Mouse (Mus musculus): ENCODE data around the gene Klf2.

Gene Klf2

DNA sequence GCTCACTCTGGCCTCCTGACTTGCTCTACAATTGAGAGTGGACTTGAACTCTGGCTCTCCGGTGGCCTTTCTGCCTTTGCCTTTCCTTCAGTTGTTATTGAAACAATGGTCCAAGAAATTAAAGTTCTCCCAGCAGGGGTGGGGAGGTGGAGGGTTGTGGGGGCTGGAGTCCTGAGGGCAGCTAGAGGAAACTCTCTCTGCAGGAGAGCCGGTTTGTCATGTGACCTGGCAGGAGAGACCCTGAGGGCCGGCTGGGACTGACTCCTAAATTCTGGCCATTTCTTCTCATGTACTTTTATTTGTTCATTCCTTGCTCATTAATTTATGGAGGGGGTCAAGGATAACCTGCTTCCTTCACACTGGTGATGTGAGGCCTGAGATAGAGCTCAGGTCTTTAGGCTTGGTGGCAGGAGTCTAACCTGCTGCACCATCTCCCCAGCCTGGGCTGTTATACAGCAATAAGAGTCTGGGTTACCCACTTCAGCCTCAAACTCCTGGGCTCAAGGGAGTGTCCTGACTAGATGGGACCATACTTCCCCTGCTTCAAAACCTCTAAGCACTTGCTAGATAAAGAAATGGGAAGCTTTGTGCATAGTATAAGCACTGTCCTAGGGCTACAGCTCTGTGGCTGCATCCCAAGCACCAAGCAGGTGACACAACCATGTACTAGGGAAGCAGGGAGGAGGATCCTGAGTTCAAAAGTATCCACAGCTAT is 14.8 kb downstream of the Klf2 start:
- DNase-seq (ENCODE audit: extremely low spot score, low read depth, low spot score): no peak

DNA sequence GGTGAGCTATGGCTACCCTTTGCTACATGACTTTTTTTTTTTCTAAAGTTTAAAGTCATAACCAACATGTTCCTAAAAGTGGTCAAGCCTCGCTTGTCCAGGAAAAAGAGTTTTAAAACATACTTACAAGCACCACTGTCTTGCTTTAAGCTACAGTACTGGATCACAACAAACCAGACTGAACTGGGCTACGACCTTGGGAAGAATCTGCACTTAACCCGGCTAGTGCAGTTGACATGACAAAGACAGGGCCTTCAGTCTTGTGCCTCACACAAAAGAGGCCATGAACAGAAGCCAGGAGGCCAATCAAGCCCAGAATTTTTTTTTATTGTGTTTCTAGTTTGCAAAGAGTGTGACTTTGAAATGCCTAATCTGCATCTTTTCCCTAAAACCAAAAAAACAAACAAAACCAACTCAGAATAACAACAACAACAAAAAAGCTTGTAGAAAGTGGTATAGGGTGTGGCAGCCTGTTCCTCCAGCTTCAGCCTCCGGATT is 15.4 kb downstream of the Klf2 start:
- DNase-seq (ENCODE audit: extremely low spot score, low read depth, low spot score): no peak

DNA sequence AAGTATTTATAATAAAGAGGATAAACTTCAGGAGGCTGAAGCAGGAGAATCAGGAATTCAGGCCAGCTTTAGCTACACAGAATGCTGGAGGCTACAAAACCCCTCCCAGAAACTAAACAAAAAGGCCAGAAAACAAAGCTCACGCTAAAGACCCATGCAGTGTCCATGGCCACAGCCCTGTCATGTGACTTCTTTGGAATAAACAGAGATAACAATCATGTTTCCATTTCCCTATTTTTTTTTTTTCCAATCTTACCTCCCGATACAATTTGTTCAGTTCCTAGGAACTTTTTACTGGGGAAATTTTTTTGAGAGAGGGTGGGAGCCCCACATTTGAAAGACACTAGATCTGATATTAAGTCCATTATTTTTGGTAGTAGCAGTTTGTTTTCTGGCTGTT is 17.4 kb downstream of the Klf2 start:
- no peak for DNase-seq (ENCODE audit: extremely low spot score, low read depth, low spot score)

DNA sequence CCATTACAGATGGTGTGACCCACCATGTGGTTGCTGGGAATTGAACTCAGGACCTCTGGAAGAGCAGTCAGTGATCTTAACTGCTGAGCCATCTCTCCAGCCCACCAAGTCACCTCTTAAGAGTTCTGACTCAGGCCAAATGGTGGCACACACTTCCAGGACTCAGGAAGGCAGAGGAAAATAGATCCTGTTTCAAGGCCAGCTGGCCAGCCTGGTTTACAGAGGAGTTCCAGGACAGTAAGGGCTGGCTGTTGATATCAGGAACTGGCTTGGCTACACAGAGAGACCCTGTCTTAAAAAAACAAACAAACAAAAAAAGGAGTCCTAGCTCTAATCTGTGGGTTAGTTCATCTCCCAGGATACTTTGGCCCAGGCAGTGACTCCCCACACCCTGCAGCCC is 18.2 kb downstream of the Klf2 start:
- no peak for DNase-seq (ENCODE audit: extremely low spot score, low read depth, low spot score)

DNA sequence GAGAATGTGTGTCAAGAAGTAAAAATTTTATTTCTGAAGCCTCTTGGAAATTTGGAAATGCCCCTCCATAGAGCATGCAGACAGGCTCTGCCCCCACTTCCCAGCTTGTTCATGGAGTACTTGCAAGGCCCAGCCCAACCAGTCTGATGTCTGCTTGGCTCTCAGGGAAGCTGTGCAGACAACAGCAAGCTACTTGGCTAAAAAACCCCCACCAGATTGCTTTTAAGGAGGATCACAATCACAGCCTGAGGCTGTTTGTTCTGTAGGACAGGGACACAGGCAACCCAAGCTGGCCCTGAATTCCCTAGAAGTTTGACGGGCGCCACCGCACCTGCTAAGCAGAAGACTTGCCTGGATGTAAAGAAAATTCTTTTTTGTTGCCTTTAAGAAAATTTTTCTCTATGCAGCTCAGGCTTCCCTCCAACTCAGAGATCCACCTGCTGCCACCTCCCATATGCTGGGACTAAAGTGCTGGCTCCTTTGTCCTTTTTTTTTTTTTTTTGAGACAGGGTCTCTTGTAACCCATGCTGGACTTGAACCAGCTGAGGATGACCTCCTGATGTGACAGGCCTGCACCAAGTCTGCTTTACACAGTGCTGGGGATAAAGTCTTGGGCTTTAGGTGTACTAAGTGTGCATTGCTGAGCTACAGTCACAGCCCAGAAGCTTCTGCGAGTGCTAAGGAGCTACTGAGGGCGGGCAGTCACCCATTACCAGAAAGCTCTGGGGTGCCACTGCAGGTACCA is 23.9 kb downstream of the Klf2 start:
- no peak for DNase-seq (ENCODE audit: extremely low spot score, low read depth, low spot score)

DNA sequence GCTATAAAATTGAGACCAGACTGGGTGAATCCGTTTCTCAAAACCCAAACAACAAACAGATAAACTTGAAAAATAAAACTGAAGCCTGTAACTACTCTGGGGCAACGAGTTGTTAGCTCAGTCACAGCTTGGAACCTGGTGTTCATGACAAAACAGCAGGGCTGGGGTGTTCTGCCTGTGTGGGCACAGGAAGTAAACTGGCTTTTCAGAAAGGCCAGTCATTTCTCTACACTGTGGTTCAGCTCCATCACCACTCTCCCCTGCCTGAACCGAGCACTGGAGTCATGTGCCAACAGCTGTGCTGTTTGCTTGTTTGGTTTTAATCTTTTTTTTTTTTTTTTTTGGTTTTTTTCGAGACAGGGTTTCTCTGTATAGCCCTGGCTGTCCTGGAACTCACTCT is 24.9 kb downstream of the Klf2 start:
- no peak for DNase-seq (ENCODE audit: extremely low spot score, low read depth, low spot score)

DNA sequence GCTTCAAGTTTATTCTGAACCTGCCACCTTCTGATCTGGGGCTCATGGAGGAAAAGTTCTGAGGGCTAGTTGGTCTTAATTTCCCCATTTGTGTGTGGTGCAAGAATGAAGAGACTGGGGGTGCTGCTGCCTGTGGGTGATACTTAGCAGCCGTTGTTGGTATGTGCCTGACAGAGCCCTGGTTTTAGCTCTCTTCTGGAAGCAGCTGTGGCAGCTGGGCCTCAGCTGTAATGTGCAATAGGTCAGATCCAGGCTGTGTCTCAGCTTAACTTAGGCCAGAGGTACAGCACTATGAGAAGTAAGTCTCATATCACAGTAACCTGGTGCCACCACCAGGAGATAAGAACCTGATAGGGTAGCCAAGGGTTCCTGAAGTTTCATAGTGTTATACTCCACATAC is 28.7 kb downstream of the Klf2 start:
- DNase-seq (ENCODE audit: extremely low spot score, low read depth, low spot score): no peak

DNA sequence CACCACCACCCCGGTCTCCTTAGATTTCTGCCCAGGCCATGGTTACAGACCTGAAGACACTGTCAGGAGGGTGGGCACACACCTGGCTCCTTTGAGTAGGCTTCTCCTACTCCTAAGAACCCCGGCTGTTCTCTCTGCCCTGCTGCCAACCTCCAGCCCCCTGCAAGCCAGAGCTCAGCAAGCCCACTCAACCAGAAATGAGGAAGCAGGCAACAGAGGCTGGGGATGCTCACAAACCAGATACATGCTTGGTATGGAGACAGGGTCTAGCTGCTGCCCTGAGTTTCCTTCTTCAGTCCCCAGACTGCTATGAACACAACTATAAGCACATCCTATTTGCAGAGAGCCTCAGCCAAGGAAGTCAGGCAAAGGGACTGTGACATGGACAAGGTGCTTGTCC is 29.3 kb downstream of the Klf2 start:
- no peak for DNase-seq (ENCODE audit: extremely low spot score, low read depth, low spot score)

DNA sequence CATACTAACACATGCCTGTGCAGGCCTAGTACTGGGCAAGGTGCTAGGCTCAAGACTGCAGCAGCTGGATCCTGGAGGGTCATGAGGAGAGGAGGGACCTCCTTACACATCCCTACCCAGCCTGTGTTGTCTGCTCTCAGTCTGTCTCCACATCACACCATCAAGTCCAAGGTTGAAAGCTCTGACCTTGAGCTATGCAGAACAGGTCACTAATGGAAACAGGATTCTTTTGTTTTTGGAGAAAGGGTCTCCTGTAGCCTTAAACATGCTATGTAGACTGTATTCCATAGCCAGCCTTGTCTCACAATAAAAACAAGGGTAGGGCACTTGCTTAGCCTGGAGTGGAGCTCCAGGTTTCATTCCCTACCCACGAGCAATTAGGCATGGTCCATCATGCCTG is 30.1 kb downstream of the Klf2 start:
- DNase-seq (ENCODE audit: extremely low spot score, low read depth, low spot score): no peak

DNA sequence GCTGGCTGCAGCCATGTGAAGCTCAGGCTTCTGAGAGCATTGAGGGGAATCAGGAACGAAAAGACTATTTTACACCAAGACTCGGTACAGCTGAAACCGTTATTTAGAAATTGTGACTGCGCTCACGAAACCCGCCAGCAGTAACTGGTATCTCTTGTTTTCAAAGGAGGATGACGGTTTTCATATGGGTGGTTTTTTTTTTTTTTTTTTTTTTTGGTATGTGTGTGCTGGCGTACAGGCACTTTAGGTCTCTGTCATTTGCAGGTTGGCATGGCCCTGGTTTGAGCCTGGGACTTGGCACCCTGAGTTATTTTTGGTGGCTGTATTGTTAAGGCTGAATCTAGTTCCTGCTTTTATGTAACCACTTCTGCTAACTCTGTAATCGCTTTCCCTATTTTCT is 31.0 kb downstream of the Klf2 start:
- DNase-seq (ENCODE audit: extremely low spot score, low read depth, low spot score): no peak

DNA sequence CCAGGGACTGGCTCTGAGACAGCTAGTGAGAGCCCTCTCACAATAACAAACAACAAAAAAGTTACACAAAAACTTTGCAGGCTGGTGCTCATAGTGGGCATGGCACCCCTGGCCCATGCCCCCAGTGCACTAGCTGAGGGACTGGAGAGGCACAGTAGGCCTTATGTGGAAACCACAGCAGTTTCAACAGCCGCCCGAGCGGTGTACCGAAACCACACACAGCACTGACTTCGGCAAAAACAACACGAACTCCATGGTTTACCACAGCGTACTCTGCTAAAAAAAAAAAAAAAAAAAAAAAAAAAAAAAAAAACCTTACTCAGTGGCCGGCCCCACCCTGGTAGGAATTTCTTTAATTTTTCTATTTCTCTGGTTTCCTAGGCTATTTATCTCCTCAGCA is 31.9 kb downstream of the Klf2 start:
- DNase-seq (ENCODE audit: extremely low spot score, low read depth, low spot score): no peak

DNA sequence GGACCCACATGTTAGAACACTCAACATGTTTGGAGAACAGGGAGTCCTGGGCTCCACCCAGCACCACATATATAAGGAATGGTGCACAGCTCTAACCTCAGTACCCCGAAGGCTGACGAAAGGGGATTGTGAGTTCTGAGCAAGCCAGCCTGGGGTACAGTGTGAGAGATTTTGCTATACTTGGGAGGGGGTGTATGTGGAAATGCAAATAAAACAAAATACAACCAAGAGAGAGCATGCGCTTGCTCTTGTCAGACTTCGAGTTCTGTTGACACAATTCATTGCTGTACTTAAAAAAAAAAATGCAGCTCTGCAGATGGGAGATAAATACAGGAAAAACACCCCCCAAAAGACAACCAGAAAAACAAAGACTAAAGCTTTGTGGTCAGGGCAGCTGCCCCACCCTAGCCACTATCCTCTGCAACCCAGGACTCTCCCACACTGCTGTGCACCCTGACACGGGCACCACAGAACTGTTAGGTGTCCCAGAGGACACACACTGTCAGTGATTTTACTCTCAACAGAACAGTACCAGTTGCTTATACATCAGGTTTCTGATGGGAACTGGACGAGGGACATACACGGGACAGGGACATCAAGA is 32.7 kb downstream of the Klf2 start:
- DNase-seq (ENCODE audit: extremely low spot score, low read depth, low spot score): no peak

DNA sequence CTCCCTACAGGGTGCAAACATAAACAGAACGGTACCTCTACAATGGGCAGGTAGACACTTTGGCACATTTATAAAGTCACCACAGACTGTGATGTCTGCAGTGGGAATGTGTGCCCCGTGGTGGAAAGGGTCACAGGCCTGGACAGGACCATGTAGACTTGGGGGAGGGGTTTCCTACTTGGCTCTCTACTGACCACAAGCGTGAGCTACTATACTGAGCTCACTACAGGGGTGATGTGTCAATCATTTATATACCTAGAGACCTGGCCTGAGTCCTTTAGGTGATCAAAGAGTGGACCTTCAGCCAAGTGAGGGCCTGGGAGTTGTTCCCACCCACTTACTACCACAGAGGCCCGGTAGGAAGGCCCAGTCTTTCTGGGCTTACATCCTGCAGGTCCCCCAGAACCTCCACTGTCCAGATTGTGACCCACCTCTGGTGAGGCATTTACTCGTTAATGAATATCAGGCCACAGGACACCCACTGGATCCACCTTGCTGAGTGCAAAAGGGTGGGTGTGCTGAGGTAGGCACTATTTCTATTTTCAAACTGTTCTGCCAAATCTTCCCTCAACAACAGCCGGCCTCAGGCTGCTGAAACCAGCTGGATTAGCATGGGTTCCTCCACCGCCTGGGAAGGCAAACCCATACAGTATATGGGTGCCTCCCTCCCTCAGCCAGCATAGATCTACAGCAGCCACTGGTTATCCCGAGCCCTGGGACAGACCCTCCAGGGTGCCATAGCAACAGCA is 34.3 kb downstream of the Klf2 start:
- DNase-seq (ENCODE audit: extremely low spot score, low read depth, low spot score): no peak

DNA sequence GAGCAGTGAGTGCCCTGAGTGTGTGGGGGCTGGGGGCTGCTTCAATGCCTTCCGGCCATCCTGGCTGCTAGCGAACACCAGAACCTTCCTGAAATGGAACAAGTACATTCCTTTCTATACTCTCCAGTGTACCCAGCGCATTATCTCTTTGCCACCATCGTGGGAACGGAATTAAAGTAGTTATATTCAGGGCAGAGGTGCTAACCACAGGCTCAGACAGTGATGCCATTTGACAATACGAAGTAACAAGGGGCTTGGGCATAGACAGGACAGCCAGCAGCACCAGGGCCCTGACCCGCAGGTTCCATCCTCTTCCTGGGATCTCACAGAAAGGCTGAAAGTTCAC is 34.8 kb downstream of the Klf2 start:
- no peak for DNase-seq (ENCODE audit: extremely low spot score, low read depth, low spot score)

DNA sequence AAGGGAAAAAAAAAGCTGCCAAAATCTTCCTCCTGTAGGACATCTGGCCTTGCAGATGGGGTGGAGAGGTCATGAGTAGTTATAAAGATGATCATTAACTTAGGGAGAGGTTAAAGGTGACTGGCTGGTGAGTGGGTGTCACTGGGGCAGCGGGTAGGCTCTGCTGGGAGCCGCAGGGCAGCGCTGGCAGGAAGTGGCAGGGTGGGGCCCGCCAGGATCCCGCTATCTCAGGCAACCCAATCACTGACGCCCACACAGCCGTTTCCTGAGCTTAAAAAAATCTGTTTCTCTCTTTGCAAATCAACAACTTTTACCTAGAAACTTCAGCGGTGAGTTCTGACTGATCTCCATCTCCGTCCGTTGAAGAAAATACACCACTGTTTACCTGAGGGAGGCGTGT is 35.4 kb downstream of the Klf2 start:
- DNase-seq (ENCODE audit: extremely low spot score, low read depth, low spot score): no peak

DNA sequence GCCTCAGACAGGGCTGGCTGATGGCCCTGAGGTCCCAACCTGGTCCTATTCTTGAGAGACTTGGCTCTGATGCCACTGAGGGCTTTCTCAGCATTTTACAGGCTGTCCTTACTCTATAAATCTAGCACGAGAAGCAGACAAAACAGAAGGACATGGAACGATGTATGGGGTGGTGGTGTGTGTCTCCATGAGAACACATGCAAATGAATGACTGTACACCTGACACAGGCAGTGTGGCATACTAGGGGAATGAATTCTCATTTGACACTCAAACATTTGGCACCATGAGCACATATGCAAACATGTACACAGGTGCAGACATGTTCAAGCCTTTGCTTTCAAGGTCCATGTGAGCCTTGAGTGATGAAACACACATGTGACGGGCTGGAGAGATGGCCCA is 37.8 kb downstream of the Klf2 start:
- DNase-seq (ENCODE audit: extremely low spot score, low read depth, low spot score): no peak

DNA sequence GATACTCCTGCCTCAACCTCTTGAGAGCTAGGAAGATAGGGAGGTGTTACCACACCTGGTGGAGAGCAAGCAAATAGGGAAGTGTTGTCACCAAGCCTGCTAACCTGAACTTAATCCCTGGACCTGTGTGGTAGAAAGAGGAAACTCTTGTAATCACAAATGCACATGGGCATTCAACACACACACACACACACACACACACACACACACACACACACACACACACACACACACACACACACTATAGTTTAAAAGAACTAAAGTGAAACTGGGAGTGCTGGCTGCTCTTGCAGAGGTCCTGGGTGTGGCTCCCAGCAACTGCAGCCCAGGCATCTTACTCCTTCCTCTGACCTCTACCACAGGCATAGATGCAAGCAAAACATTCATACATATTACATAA is 41.3 kb downstream of the Klf2 start:
- no peak for DNase-seq (ENCODE audit: extremely low spot score, low read depth, low spot score)

DNA sequence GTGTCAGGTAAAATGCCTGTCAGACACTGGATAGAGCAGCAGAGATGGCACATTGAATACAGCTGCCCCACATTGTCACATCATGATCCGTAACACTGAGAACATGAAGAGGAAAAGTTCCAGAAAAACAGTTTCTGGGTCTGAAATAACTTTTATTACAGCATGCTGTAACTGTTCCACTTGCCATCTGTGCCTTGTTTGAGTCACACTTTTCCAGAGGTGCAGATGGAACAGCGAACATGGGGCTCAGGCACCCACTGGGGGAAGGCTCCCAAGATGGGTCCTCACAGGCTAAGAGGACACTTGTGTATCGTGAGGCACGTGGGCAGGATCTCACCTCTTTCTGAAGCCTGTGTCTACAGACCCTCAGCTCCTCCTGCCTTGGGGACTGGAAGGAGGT is 43.9 kb downstream of the Klf2 start:
- no peak for DNase-seq (ENCODE audit: extremely low spot score, low read depth, low spot score)

DNA sequence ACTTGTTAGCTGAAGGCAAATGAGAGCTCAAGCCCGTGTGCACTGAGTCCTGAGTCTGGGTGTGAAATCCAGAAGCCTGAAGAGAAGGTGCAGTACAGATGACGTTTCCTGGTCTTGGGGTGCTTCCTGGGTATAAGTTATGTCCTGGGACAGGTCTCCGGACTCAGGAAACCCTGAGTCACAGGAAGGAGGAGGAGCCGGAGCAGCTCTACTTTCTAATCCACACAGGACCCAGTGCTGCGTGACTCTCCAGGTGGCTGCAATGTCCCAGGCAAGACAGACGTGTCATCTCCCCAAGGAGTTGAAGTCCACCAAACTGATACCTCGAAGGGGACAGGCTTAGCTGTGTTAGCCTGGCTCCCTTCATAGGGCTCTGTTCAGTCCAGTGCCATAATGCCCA is 44.6 kb downstream of the Klf2 start:
- no peak for DNase-seq (ENCODE audit: extremely low spot score, low read depth, low spot score)

DNA sequence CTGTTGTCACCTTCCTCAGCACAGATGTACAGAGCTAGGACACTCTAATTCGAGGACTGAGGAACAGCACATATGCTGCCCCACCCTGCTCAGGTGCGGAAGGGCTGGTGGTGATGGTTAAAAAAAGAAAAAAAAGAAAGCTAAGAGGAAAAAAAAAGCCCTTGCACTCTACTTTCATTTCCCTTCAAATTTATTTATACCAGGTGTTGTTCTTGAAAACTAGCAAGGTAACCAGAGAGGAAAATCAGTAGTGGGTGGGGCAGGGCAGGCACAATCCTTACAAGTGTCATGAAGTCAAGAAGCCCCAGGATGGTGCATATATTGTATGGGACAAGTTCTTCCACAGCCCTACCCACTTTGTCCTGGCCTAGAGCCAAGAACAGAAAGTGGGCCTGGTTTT is 46.2 kb downstream of the Klf2 start:
- no peak for DNase-seq (ENCODE audit: extremely low spot score, low read depth, low spot score)

DNA sequence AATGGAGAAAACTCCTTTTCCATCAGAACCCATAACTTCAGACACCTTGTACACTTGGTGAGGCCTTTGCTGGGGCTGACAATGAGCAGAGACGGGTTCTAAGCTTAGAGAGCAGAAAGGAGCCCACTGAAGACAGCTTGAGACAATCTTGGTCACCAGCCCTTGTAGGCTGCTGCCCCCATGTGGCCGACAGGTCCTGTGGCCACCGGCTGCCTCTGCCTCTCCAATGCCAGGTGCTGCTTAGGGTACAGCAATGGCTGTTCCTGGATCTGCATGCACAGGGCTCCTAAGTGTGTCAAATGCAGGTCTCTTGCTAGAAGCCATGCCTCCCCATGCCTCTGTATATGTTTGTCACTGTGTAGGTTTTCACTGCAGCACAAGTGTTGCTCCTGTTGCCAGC is 47.0 kb downstream of the Klf2 start:
- no peak for DNase-seq (ENCODE audit: extremely low spot score, low read depth, low spot score)

DNA sequence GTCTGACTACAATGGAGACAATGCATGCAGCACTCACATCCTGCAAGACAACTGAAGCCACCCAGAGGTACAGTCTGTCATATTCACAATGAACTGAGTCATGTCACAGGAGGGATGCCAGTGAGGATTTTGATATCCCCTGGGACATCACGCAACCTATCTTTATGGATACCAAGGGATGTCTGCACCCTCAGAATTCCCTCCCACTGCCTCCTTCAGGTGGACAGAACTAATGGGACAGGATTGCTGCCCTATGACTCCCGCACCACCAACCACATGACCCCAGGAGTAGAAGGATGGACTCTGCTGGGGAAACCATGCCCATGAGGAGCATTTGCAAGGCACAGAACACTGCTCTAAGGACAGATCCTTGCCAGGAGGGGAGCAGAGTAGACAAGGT is 47.6 kb downstream of the Klf2 start:
- DNase-seq (ENCODE audit: extremely low spot score, low read depth, low spot score): no peak

Data from hindlimb bud, embryonic 11.5 days (tissue).